Mouse (Mus musculus): ENCODE data around the gene Pradc1. TPM values are rescaled to one million over a fixed set of nuclear protein-coding genes. Genes with fewer than 3 reads are reported as not detected.

The Pradc1 gene
- polyA plus RNA-seq (2014; fragmentation: Nextera tagmentation; extraction: Ambion mirVana) = 26.8 and 28.0 TPM in 2 replicates

DNA sequence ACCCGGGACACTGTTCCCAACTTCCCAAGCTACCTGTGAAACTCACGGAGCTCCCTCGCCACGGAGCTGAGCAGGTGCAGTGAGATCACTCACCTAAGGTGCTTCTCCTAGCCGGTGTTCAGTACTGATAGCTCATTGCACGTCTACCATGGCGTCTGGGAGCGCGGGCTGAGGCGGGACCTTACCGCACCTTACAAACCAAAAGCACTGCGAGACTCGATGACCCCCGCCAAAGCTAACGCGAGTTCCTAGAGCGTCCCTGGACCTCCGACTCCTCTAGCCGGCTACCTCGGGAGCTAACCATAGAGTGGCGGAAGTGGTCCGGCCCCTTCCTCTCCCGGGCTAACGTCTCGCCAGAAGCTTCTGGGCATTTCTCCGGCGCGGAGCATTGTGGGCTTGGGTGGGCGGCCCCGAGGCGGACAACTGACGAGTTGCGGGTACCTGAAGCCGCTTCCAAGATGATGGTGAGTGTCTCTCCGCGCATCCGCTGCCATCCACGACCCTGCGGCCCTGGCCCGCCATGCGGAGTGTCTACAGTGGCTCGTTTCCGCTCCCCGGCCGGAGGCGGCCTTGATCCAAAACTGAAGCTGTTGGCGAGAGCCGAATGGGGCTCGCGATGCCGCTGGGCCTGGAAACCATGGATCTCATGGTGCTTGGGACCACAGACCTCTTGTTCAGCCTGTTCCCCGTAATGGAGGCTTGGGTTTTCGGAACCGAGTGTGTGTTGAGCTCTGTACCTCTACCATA lies at the start of gene Pradc1:
Gene Pradc1, minus strand, starts transcription at position 307 of the 747 bp plus-strand sequence.
- under 1% methylated on average over 54 of the region's 54 CpGs for WGBS
- Histone ChIP-seq H3K9ac (ENCODE audit: low read length) (peak within 1 kb of the TSS; percentile 96), H3K4me1 (ENCODE audit: control insufficient read depth, insufficient read depth, low read length) (peaks cover 18% of the 10 kb centered on the region), H3K27ac (ENCODE audit: low read depth, low read length) (peak within 1 kb of the TSS; percentile 93), H3K36me3 (ENCODE audit: control insufficient read depth, insufficient read depth, low read length) (no peaks in the 10 kb centered on the region), H3K4me2 (ENCODE audit: low read depth) (peak within 1 kb of the TSS; percentile 89), H3K27me3 (ENCODE audit: control insufficient read depth, insufficient read depth, low read length) (no peaks in the 10 kb centered on the region), H3K4me3 (ENCODE audit: low read depth, low read length) (peak within 1 kb of the TSS; percentile 90), H3K9me3 (ENCODE audit: control insufficient read depth, low read length) (no peaks in the 10 kb centered on the region)
- DNase-seq (ENCODE audit: low spot score) (peak; percentile 98), ATAC-seq (ENCODE audit: insufficient read depth, low FRiP score, low TSS enrichment) (peak; percentile 90)

DNA sequence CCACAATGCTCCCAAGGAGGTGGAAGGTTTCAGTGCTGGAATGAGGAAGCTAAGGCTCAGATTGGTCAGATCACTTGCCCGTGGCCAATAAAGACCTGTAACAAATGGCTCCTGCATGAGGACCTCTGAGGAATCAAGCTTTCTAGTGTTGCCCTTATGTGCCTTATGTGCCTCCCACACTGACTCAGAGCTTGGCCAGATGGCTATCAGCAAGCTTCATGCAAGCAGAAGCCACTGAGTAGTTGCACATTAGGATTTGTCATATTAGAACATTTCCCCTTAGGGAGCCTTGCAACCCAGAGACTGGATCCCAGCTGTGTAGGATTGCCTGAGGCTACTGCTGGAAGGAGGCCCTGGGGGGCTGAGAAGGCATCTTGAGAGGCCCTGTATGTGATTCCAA lies 48.6 kb upstream of the Pradc1 start:
- Histone ChIP-seq H3K4me3 (ENCODE audit: low read depth, low read length) (no peak overlapping the region), H3K27ac (ENCODE audit: low read depth, low read length) (no peak overlapping the region), H3K4me1 (ENCODE audit: control insufficient read depth, insufficient read depth, low read length) (0 out of 2 replicates have a peak, but pooled peaks cover 2% of the 10 kb centered on the region), H3K9ac (ENCODE audit: low read length) (no peak overlapping the region), H3K36me3 (ENCODE audit: control insufficient read depth, insufficient read depth, low read length) (no peaks in the 10 kb centered on the region), H3K4me2 (ENCODE audit: low read depth) (no peak overlapping the region), H3K9me3 (ENCODE audit: control insufficient read depth, low read length) (no peaks in the 10 kb centered on the region), H3K27me3 (ENCODE audit: control insufficient read depth, insufficient read depth, low read length) (no peaks in the 10 kb centered on the region)
- no peak for DNase-seq (ENCODE audit: low spot score)
- ATAC-seq (ENCODE audit: insufficient read depth, low FRiP score, low TSS enrichment) = no peak
- 68% methylated on average over 1 of the region's 1 CpGs for WGBS

DNA sequence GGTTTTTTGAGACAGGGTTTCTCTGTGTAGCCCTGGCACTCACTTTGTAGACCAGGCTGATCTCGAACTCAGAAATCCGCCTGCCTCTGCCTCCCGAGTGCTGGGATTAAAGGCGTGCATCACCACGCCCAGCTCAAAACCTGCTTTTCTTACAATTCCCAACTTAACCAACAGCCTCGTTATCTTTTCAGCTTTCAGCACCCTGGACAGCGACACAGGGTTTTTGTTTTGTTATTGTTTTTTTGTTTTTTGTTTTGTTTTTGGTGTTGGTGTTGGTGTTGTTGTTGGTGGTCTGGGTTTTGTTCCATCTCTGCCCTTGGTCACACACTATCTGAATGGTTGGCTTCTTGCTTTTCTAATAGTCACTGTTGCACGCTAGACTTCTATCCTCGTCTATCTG lies 46.4 kb upstream of the Pradc1 start:
- ATAC-seq (ENCODE audit: insufficient read depth, low FRiP score, low TSS enrichment) (no peak), DNase-seq (ENCODE audit: low spot score) (no peak)
- H3K36me3 ChIP-seq (ENCODE audit: control insufficient read depth, insufficient read depth, low read length) = no peaks in the 10 kb centered on the region
- H3K9me3 ChIP-seq (ENCODE audit: control insufficient read depth, low read length) = no peaks in the 10 kb centered on the region
- no peak overlapping the region for H3K27ac ChIP-seq (ENCODE audit: low read depth, low read length)
- no peak overlapping the region for H3K9ac ChIP-seq (ENCODE audit: low read length)
- WGBS = 68% methylated on average over 9 of the region's 9 CpGs
- 0 out of 2 replicates have a peak, but pooled peaks cover 2% of the 10 kb centered on the region for H3K4me1 ChIP-seq (ENCODE audit: control insufficient read depth, insufficient read depth, low read length)
- no peaks in the 10 kb centered on the region for H3K27me3 ChIP-seq (ENCODE audit: control insufficient read depth, insufficient read depth, low read length)
- H3K4me3 ChIP-seq (ENCODE audit: low read depth, low read length) = no peak overlapping the region
- H3K4me2 ChIP-seq (ENCODE audit: low read depth) = no peak overlapping the region

DNA sequence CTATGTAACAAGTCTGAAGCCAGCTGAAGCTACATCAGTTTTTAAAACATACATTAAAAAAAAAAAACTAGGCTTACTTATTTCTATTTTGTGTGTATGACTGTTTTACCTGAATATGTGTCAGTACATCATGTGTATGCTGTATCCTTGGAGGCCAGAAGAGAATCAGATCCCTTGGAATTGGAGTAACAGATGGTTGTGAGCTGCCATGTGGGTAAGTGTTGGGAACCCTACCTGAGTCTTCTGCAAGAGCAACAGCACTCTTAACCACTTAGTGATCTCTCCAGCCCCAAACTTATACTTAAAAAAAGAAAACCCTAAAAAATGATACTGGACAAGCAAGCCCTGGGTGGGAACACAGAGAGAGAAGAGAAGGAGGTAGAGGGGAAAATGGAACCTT lies 45.2 kb upstream of the Pradc1 start:
- H3K4me1 ChIP-seq (ENCODE audit: control insufficient read depth, insufficient read depth, low read length) = 0 out of 2 replicates have a peak, but pooled peaks cover 2% of the 10 kb centered on the region
- DNase-seq (ENCODE audit: low spot score) (no peak), ATAC-seq (ENCODE audit: insufficient read depth, low FRiP score, low TSS enrichment) (no peak)
- no peaks in the 10 kb centered on the region for H3K36me3 ChIP-seq (ENCODE audit: control insufficient read depth, insufficient read depth, low read length)
- no peak overlapping the region for H3K4me2 ChIP-seq (ENCODE audit: low read depth)
- no peak overlapping the region for H3K9ac ChIP-seq (ENCODE audit: low read length)
- H3K9me3 ChIP-seq (ENCODE audit: control insufficient read depth, low read length) = no peaks in the 10 kb centered on the region
- H3K4me3 ChIP-seq (ENCODE audit: low read depth, low read length) = no peak overlapping the region
- no peaks in the 10 kb centered on the region for H3K27me3 ChIP-seq (ENCODE audit: control insufficient read depth, insufficient read depth, low read length)
- H3K27ac ChIP-seq (ENCODE audit: low read depth, low read length) = no peak overlapping the region

DNA sequence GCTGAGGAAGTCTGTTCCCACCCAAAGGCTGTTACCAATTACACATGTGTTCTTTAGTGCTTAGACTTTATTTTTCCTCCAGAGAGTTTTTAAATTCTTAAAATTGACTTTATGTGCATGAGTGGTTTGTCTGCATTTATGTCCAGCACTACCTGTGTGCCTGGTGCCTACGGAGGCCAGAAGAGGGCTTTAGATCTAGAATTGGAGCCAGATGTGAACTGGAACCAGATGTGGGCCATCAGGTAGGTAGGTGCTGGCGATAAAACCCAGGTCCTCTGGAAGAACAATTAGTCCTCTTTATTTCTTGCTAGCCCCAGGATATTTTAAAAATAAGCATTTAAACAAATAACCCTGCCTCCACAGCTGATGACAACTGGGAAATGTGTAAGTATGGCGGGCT lies 39.8 kb upstream of the Pradc1 start:
- no peak overlapping the region for H3K4me3 ChIP-seq (ENCODE audit: low read depth, low read length)
- DNase-seq (ENCODE audit: low spot score) (no peak), ATAC-seq (ENCODE audit: insufficient read depth, low FRiP score, low TSS enrichment) (no peak)
- no peaks in the 10 kb centered on the region for H3K36me3 ChIP-seq (ENCODE audit: control insufficient read depth, insufficient read depth, low read length)
- peaks cover 7% of the 10 kb centered on the region; the same call in 1 of the 2 replicates for H3K4me1 ChIP-seq (ENCODE audit: control insufficient read depth, insufficient read depth, low read length)
- H3K4me2 ChIP-seq (ENCODE audit: low read depth) = no peak overlapping the region
- WGBS = 88% methylated on average over 3 of the region's 3 CpGs
- H3K27ac ChIP-seq (ENCODE audit: low read depth, low read length) = no peak overlapping the region
- no peaks in the 10 kb centered on the region for H3K9me3 ChIP-seq (ENCODE audit: control insufficient read depth, low read length)
- no peak overlapping the region for H3K9ac ChIP-seq (ENCODE audit: low read length)
- H3K27me3 ChIP-seq (ENCODE audit: control insufficient read depth, insufficient read depth, low read length) = no peaks in the 10 kb centered on the region

DNA sequence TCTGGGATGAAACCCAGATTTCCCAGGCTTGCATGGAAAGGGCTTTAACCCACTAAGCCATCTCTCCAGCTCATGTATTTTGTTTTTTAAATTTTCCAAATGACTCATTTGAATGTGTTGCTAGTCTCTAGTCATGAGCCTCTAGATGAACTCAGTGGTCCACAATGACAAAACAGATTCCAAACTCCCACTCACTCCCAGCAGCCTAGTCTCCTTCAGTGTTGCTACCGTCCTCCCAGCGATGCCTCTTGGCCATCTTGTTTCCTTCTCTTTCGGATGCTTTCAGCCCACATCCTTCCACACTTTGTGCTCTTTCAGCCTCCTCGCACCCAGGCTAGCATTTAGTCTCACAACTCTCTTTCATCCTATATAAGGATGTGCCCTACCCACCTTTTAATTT lies 38.5 kb upstream of the Pradc1 start:
- Histone ChIP-seq H3K4me2 (ENCODE audit: low read depth) (no peak overlapping the region), H3K9me3 (ENCODE audit: control insufficient read depth, low read length) (no peaks in the 10 kb centered on the region), H3K4me3 (ENCODE audit: low read depth, low read length) (no peak overlapping the region), H3K27me3 (ENCODE audit: control insufficient read depth, insufficient read depth, low read length) (peaks cover 12% of the 10 kb centered on the region), H3K4me1 (ENCODE audit: control insufficient read depth, insufficient read depth, low read length) (peaks cover 7% of the 10 kb centered on the region; the same call in 1 of the 2 replicates), H3K36me3 (ENCODE audit: control insufficient read depth, insufficient read depth, low read length) (no peaks in the 10 kb centered on the region), H3K27ac (ENCODE audit: low read depth, low read length) (no peak overlapping the region), H3K9ac (ENCODE audit: low read length) (no peak overlapping the region)
- no peak for ATAC-seq (ENCODE audit: insufficient read depth, low FRiP score, low TSS enrichment)
- DNase-seq (ENCODE audit: low spot score) = no peak
- 89% methylated on average over 4 of the region's 4 CpGs for WGBS

DNA sequence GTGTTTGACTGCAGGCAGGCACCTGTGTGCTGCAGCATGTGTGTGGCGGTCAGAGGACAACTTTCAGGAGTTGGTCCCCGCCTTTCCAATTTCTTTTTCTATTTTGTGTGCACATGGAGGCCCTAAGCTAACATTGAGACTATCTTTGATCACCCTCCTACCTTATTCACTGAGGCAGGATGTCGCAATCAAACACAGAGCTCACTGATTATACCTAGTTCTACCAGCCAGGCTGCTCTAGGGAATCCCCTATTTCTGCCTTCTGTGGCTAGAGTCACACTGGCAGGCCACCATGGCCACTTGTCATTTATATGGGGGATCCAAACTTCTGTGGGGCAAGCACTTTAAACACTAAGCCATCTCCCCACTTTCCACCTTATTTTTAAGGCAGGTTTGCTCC lies 37.9 kb upstream of the Pradc1 start:
- Histone ChIP-seq H3K4me3 (ENCODE audit: low read depth, low read length) (no peak overlapping the region), H3K4me2 (ENCODE audit: low read depth) (no peak overlapping the region), H3K27ac (ENCODE audit: low read depth, low read length) (no peak overlapping the region), H3K9me3 (ENCODE audit: control insufficient read depth, low read length) (no peaks in the 10 kb centered on the region), H3K4me1 (ENCODE audit: control insufficient read depth, insufficient read depth, low read length) (peaks cover 7% of the 10 kb centered on the region; the same call in 1 of the 2 replicates), H3K9ac (ENCODE audit: low read length) (no peak overlapping the region), H3K36me3 (ENCODE audit: control insufficient read depth, insufficient read depth, low read length) (no peaks in the 10 kb centered on the region), H3K27me3 (ENCODE audit: control insufficient read depth, insufficient read depth, low read length) (peaks cover 17% of the 10 kb centered on the region)
- ATAC-seq (ENCODE audit: insufficient read depth, low FRiP score, low TSS enrichment) (no peak), DNase-seq (ENCODE audit: low spot score) (no peak)
- WGBS = 76% methylated on average over 3 of the region's 3 CpGs

DNA sequence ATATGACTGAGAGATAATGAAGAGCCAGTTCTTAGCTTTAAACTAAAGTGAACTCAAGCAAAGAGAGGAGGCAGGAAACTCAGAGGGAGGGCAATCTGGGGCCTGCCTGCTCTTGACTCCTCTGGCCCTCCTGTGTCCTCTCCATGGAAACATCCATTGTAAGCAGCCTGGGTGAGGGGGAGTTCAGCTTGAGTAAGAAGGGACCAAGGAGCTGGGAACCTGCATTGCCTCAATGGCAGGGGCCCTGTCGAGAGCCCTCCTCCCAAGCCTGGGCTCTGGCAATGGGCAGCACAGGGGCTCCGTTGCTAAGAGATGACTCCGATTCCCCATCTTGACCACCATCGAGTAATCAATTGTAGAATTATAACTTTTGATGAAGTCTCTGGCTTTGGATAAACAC lies 36.7 kb upstream of the Pradc1 start:
- no peak overlapping the region for H3K27ac ChIP-seq (ENCODE audit: low read depth, low read length)
- no peaks in the 10 kb centered on the region for H3K9me3 ChIP-seq (ENCODE audit: control insufficient read depth, low read length)
- WGBS = 58% methylated on average over 4 of the region's 4 CpGs
- no peak overlapping the region for H3K4me3 ChIP-seq (ENCODE audit: low read depth, low read length)
- H3K36me3 ChIP-seq (ENCODE audit: control insufficient read depth, insufficient read depth, low read length) = no peaks in the 10 kb centered on the region
- no peak for ATAC-seq (ENCODE audit: insufficient read depth, low FRiP score, low TSS enrichment)
- no peak overlapping the region for H3K4me2 ChIP-seq (ENCODE audit: low read depth)
- no peak for DNase-seq (ENCODE audit: low spot score)
- H3K4me1 ChIP-seq (ENCODE audit: control insufficient read depth, insufficient read depth, low read length) = peaks cover 7% of the 10 kb centered on the region; the same call in 1 of the 2 replicates
- peaks cover 29% of the 10 kb centered on the region for H3K27me3 ChIP-seq (ENCODE audit: control insufficient read depth, insufficient read depth, low read length)
- no peak overlapping the region for H3K9ac ChIP-seq (ENCODE audit: low read length)

DNA sequence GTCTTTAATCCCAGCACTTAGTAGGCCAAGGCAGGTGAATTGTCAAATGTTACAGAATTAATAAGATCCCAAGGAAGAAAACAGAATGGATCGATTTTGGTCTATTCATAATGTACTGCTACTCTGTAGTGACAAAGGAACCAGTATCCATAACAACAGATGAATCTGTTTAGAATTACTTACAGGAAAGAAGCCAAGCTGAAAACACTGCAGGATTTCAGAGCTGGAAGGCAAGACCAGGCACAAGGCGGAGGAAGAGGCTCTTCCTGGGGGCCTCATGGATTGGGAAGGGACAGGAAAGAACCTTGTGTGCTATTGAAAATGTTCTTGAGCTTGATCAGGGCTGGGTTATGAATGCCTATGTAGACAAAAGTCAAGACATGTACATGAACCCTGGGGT lies 34.0 kb upstream of the Pradc1 start:
- H3K4me2 ChIP-seq (ENCODE audit: low read depth) = no peak overlapping the region
- WGBS = 91% methylated on average over 2 of the region's 2 CpGs
- no peak overlapping the region for H3K27ac ChIP-seq (ENCODE audit: low read depth, low read length)
- ATAC-seq (ENCODE audit: insufficient read depth, low FRiP score, low TSS enrichment) (no peak), DNase-seq (ENCODE audit: low spot score) (no peak)
- peaks cover 7% of the 10 kb centered on the region; the same call in 1 of the 2 replicates for H3K4me1 ChIP-seq (ENCODE audit: control insufficient read depth, insufficient read depth, low read length)
- H3K36me3 ChIP-seq (ENCODE audit: control insufficient read depth, insufficient read depth, low read length) = no peaks in the 10 kb centered on the region
- H3K4me3 ChIP-seq (ENCODE audit: low read depth, low read length) = no peak overlapping the region
- H3K9me3 ChIP-seq (ENCODE audit: control insufficient read depth, low read length) = no peaks in the 10 kb centered on the region
- H3K27me3 ChIP-seq (ENCODE audit: control insufficient read depth, insufficient read depth, low read length) = peaks cover 40% of the 10 kb centered on the region
- no peak overlapping the region for H3K9ac ChIP-seq (ENCODE audit: low read length)
